Mouse (Mus musculus): ENCODE measurements at regions not wholly inside any gene's neighbourhood (a gene's known extent, or its start where the extent isn't known, plus 50 kb on each side); places are given as distances from the start of the nearest gene placed in this dataset.

- Histone ChIP-seq H3K36me3 (ENCODE audit: control insufficient read depth, insufficient read depth, low read length) (no peaks in the 10 kb centered on the region), H3K27ac (ENCODE audit: low read depth, low read length) (no peak overlapping the region), H3K4me2 (ENCODE audit: low read depth, low read length, severe bottlenecking) (no peak overlapping the region), H3K4me3 (ENCODE audit: low read depth, low read length) (no peak overlapping the region), H3K9me3 (ENCODE audit: control insufficient read depth, low read length) (no peaks in the 10 kb centered on the region), H3K4me1 (replicated peaks; ENCODE audit: control insufficient read depth, insufficient read depth, low read length) (no peaks in the 10 kb centered on the region), H3K27me3 (ENCODE audit: control insufficient read depth, insufficient read depth, low read length) (no peaks in the 10 kb centered on the region), H3K9ac (ENCODE audit: low read length) (no peak overlapping the region)
- ATAC-seq (replicated peaks; ENCODE audit: low FRiP score) (no peak), DNase-seq (ENCODE audit: low spot score) (no peak)
- WGBS: 92% methylated on average over 7 of the region's 7 CpGs
These were observed 232.9 kb downstream of the Zfp619 start for GRCm38 (mm10) chr7:39750448-39750847.

- no peaks in the 10 kb centered on the region for H3K27me3 ChIP-seq (ENCODE audit: control insufficient read depth, insufficient read depth, low read length)
- no peak overlapping the region for H3K4me3 ChIP-seq (ENCODE audit: low read depth, low read length)
- ATAC-seq (replicated peaks; ENCODE audit: low FRiP score) (no peak), DNase-seq (ENCODE audit: low spot score) (no peak)
- WGBS: 87% methylated on average over 2 of the region's 2 CpGs
- H3K4me1 ChIP-seq (replicated peaks; ENCODE audit: control insufficient read depth, insufficient read depth, low read length): no peaks in the 10 kb centered on the region
- H3K9me3 ChIP-seq (ENCODE audit: control insufficient read depth, low read length): no peaks in the 10 kb centered on the region
- H3K9ac ChIP-seq (ENCODE audit: low read length): no peak overlapping the region
- H3K36me3 ChIP-seq (ENCODE audit: control insufficient read depth, insufficient read depth, low read length): no peaks in the 10 kb centered on the region
- H3K4me2 ChIP-seq (ENCODE audit: low read depth, low read length, severe bottlenecking): no peak overlapping the region
- H3K27ac ChIP-seq (ENCODE audit: low read depth, low read length): no peak overlapping the region
These were observed 246.8 kb downstream of the Zfp619 start for GRCm38 (mm10) chr7:39764366-39764765.

GRCm38 (mm10) chr7:39765094-39765493, 247.5 kb downstream of the Zfp619 start:
- no peaks in the 10 kb centered on the region for H3K27me3 ChIP-seq (ENCODE audit: control insufficient read depth, insufficient read depth, low read length)
- no peaks in the 10 kb centered on the region for H3K4me1 ChIP-seq (replicated peaks; ENCODE audit: control insufficient read depth, insufficient read depth, low read length)
- DNase-seq (ENCODE audit: low spot score): no peak
- no peak overlapping the region for H3K4me3 ChIP-seq (ENCODE audit: low read depth, low read length)
- no peak overlapping the region for H3K9ac ChIP-seq (ENCODE audit: low read length)
- no peak overlapping the region for H3K27ac ChIP-seq (ENCODE audit: low read depth, low read length)
- WGBS: 84% methylated on average over 5 of the region's 5 CpGs
- no peaks in the 10 kb centered on the region for H3K9me3 ChIP-seq (ENCODE audit: control insufficient read depth, low read length)
- ATAC-seq (replicated peaks; ENCODE audit: low FRiP score): no peak
- H3K4me2 ChIP-seq (ENCODE audit: low read depth, low read length, severe bottlenecking): no peak overlapping the region
- no peaks in the 10 kb centered on the region for H3K36me3 ChIP-seq (ENCODE audit: control insufficient read depth, insufficient read depth, low read length)

- Histone ChIP-seq H3K9ac (ENCODE audit: low read length) (no peak overlapping the region), H3K36me3 (ENCODE audit: control insufficient read depth, insufficient read depth, low read length) (no peaks in the 10 kb centered on the region), H3K9me3 (ENCODE audit: control insufficient read depth, low read length) (no peaks in the 10 kb centered on the region), H3K4me2 (ENCODE audit: low read depth, low read length, severe bottlenecking) (no peak overlapping the region), H3K4me3 (ENCODE audit: low read depth, low read length) (no peak overlapping the region), H3K27ac (ENCODE audit: low read depth, low read length) (no peak overlapping the region), H3K27me3 (ENCODE audit: control insufficient read depth, insufficient read depth, low read length) (no peaks in the 10 kb centered on the region), H3K4me1 (replicated peaks; ENCODE audit: control insufficient read depth, insufficient read depth, low read length) (no peaks in the 10 kb centered on the region)
- ATAC-seq (replicated peaks; ENCODE audit: low FRiP score) (no peak), DNase-seq (ENCODE audit: low spot score) (no peak)
- WGBS: 94% methylated on average over 6 of the region's 6 CpGs
These were observed 255.7 kb downstream of the Zfp619 start for GRCm38 (mm10) chr7:39773291-39773690.

GRCm38 (mm10) chr7:39789321-39789720, 271.8 kb downstream of the Zfp619 start:
- Histone ChIP-seq H3K9ac (ENCODE audit: low read length) (no peak overlapping the region), H3K4me3 (ENCODE audit: low read depth, low read length) (no peak overlapping the region), H3K9me3 (ENCODE audit: control insufficient read depth, low read length) (no peaks in the 10 kb centered on the region), H3K27me3 (ENCODE audit: control insufficient read depth, insufficient read depth, low read length) (no peaks in the 10 kb centered on the region), H3K4me2 (ENCODE audit: low read depth, low read length, severe bottlenecking) (no peak overlapping the region), H3K27ac (ENCODE audit: low read depth, low read length) (no peak overlapping the region), H3K36me3 (ENCODE audit: control insufficient read depth, insufficient read depth, low read length) (no peaks in the 10 kb centered on the region), H3K4me1 (replicated peaks; ENCODE audit: control insufficient read depth, insufficient read depth, low read length) (no peaks in the 10 kb centered on the region)
- ATAC-seq (replicated peaks; ENCODE audit: low FRiP score) (no peak), DNase-seq (ENCODE audit: low spot score) (no peak)
- 84% methylated on average over 4 of the region's 4 CpGs for WGBS

- no peak overlapping the region for H3K9ac ChIP-seq (ENCODE audit: low read length)
- H3K36me3 ChIP-seq (ENCODE audit: control insufficient read depth, insufficient read depth, low read length): no peaks in the 10 kb centered on the region
- H3K4me1 ChIP-seq (replicated peaks; ENCODE audit: control insufficient read depth, insufficient read depth, low read length): no peaks in the 10 kb centered on the region
- no peaks in the 10 kb centered on the region for H3K9me3 ChIP-seq (ENCODE audit: control insufficient read depth, low read length)
- H3K27me3 ChIP-seq (ENCODE audit: control insufficient read depth, insufficient read depth, low read length): no peaks in the 10 kb centered on the region
- DNase-seq (ENCODE audit: low spot score) (no peak), ATAC-seq (replicated peaks; ENCODE audit: low FRiP score) (no peak)
- H3K4me2 ChIP-seq (ENCODE audit: low read depth, low read length, severe bottlenecking): no peak overlapping the region
- WGBS: 84% methylated on average over 4 of the region's 4 CpGs
- no peak overlapping the region for H3K4me3 ChIP-seq (ENCODE audit: low read depth, low read length)
- no peak overlapping the region for H3K27ac ChIP-seq (ENCODE audit: low read depth, low read length)
These were observed 272.3 kb downstream of the Zfp619 start for GRCm38 (mm10) chr7:39789880-39790279.

GRCm38 (mm10) chr7:39794751-39795150, 277.2 kb downstream of the Zfp619 start:
- no peaks in the 10 kb centered on the region for H3K4me1 ChIP-seq (replicated peaks; ENCODE audit: control insufficient read depth, insufficient read depth, low read length)
- no peaks in the 10 kb centered on the region for H3K36me3 ChIP-seq (ENCODE audit: control insufficient read depth, insufficient read depth, low read length)
- no peak overlapping the region for H3K4me3 ChIP-seq (ENCODE audit: low read depth, low read length)
- 86% methylated on average over 3 of the region's 3 CpGs for WGBS
- no peak overlapping the region for H3K9ac ChIP-seq (ENCODE audit: low read length)
- H3K4me2 ChIP-seq (ENCODE audit: low read depth, low read length, severe bottlenecking): no peak overlapping the region
- H3K27ac ChIP-seq (ENCODE audit: low read depth, low read length): no peak overlapping the region
- H3K27me3 ChIP-seq (ENCODE audit: control insufficient read depth, insufficient read depth, low read length): no peaks in the 10 kb centered on the region
- no peaks in the 10 kb centered on the region for H3K9me3 ChIP-seq (ENCODE audit: control insufficient read depth, low read length)
- ATAC-seq (replicated peaks; ENCODE audit: low FRiP score): no peak
- no peak for DNase-seq (ENCODE audit: low spot score)

- no peaks in the 10 kb centered on the region for H3K27me3 ChIP-seq (ENCODE audit: control insufficient read depth, insufficient read depth, low read length)
- 86% methylated on average over 3 of the region's 3 CpGs for WGBS
- no peak overlapping the region for H3K27ac ChIP-seq (ENCODE audit: low read depth, low read length)
- no peak overlapping the region for H3K9ac ChIP-seq (ENCODE audit: low read length)
- H3K4me3 ChIP-seq (ENCODE audit: low read depth, low read length): no peak overlapping the region
- H3K4me2 ChIP-seq (ENCODE audit: low read depth, low read length, severe bottlenecking): no peak overlapping the region
- no peak for ATAC-seq (replicated peaks; ENCODE audit: low FRiP score)
- H3K4me1 ChIP-seq (replicated peaks; ENCODE audit: control insufficient read depth, insufficient read depth, low read length): no peaks in the 10 kb centered on the region
- no peaks in the 10 kb centered on the region for H3K36me3 ChIP-seq (ENCODE audit: control insufficient read depth, insufficient read depth, low read length)
- no peaks in the 10 kb centered on the region for H3K9me3 ChIP-seq (ENCODE audit: control insufficient read depth, low read length)
- no peak for DNase-seq (ENCODE audit: low spot score)
These were observed 286.7 kb downstream of the Zfp619 start for GRCm38 (mm10) chr7:39804276-39804675.

- Histone ChIP-seq H3K4me2 (ENCODE audit: low read depth, low read length, severe bottlenecking) (no peak overlapping the region), H3K4me3 (ENCODE audit: low read depth, low read length) (no peak overlapping the region), H3K4me1 (replicated peaks; ENCODE audit: control insufficient read depth, insufficient read depth, low read length) (no peaks in the 10 kb centered on the region), H3K9ac (ENCODE audit: low read length) (no peak overlapping the region), H3K27me3 (ENCODE audit: control insufficient read depth, insufficient read depth, low read length) (no peaks in the 10 kb centered on the region), H3K9me3 (ENCODE audit: control insufficient read depth, low read length) (no peaks in the 10 kb centered on the region), H3K36me3 (ENCODE audit: control insufficient read depth, insufficient read depth, low read length) (no peaks in the 10 kb centered on the region), H3K27ac (ENCODE audit: low read depth, low read length) (no peak overlapping the region)
- no peak for DNase-seq (ENCODE audit: low spot score)
- 85% methylated on average over 3 of the region's 3 CpGs for WGBS
- no peak for ATAC-seq (replicated peaks; ENCODE audit: low FRiP score)
These were observed 300.5 kb downstream of the Zfp619 start for GRCm38 (mm10) chr7:39818036-39818435.

Measured in forebrain, embryonic 11.5 days (tissue).